Mouse (Mus musculus): ENCODE data around the gene Spry2. TPM values are rescaled to one million over a fixed set of nuclear protein-coding genes. Genes with fewer than 3 reads are reported as not detected.

The Spry2 gene
- polyA plus RNA-seq, 1 experiment from 2014 or later = 36.1 TPM

GRCm38 (mm10) chr14:105851359-105852067 lies 45.1 kb downstream of the Spry2 start:
- no peak for ATAC-seq
- H3K4me3 ChIP-seq (ENCODE audit: low read depth, low read length) = no peak overlapping the region
- H3K9ac ChIP-seq (ENCODE audit: low read depth, low read length) = no peak overlapping the region
- H3K9me3 ChIP-seq (ENCODE audit: control insufficient read depth) = no peaks in the 10 kb centered on the region
- no peak for TF ChIP-seq CTCF (IDR thresholded peaks at IDR 0.05; ENCODE audit: low read depth)
- no peaks in the 10 kb centered on the region for H3K36me3 ChIP-seq (ENCODE audit: control insufficient read depth, insufficient read depth)
- no peaks in the 10 kb centered on the region for H3K4me1 ChIP-seq (replicated peaks; ENCODE audit: control insufficient read depth, insufficient read depth, low read length)
- no peak overlapping the region for H3K4me2 ChIP-seq (replicated peaks; ENCODE audit: low read depth)
- 46% methylated on average over 7 of the region's 7 CpGs for WGBS
- H3K27me3 ChIP-seq (replicated peaks; ENCODE audit: control insufficient read depth, insufficient read depth, low read length) = no peaks in the 10 kb centered on the region
- no peak overlapping the region for H3K27ac ChIP-seq (ENCODE audit: low read depth, low read length)

Other genes with a start within 250 kb of the Spry2 start
- not detected in 2 replicates for gene Trim52, start 209.4 kb upstream of the Spry2 start, polyA plus RNA-seq (2015; fragmentation: Nextera tagmentation; extraction: Ambion mirVana)

Measured in intestine, postnatal 0 days (tissue).